Mouse (Mus musculus) intestine, embryonic 14.5 days (tissue): Measurements from ENCODE around the gene Chd9. TPM values are rescaled to one million over a fixed set of nuclear protein-coding genes. Genes with fewer than 3 reads are reported as not detected.

ENCODE experiments used
- ATAC-seq: fragments of 200-750 bp; cut with Nextera tagmentation; replicated peaks from 2 replicates; pipeline ENCODE4 v1.8.0; 2017; ENCODE audit warnings: low read depth, moderate number of reproducible peaks, moderate TSS enrichment, moderate library complexity; ENCODE audit not compliant: low FRiP score, low TSS enrichment
- DNase-seq: peaks from one replicate; pipeline ENCODE4 v3.0.0-alpha.2; 2018; ENCODE audit warnings: low spot score
- H3K27ac ChIP-seq: fragments of 300-500 bp; sonication (generic); 2 replicates; pipeline ENCODE4 v1.5.1; 2014; ENCODE audit warnings: low read depth, mild to moderate bottlenecking, control low read depth
- H3K27me3 ChIP-seq: fragments of 300-500 bp; sonication (generic); replicated peaks from 2 replicates; pipeline ENCODE4 v1.6.1; 2014; ENCODE audit warnings: low read length, control low read depth; ENCODE audit not compliant: control insufficient read depth, insufficient read depth
- H3K36me3 ChIP-seq: fragments of 300-500 bp; sonication (generic); 2 replicates; pipeline ENCODE4 v1.6.1; 2014; ENCODE audit warnings: low read length, control low read depth; ENCODE audit not compliant: control insufficient read depth, insufficient read depth
- H3K4me1 ChIP-seq: fragments of 300-500 bp; sonication (generic); replicated peaks from 2 replicates; pipeline ENCODE4 v1.6.1; 2014; ENCODE audit warnings: low read length, control low read depth, mixed read lengths; ENCODE audit not compliant: control insufficient read depth, insufficient read depth
- H3K4me2 ChIP-seq: fragments of 300-500 bp; sonication (generic); 2 replicates; pipeline ENCODE4 v1.6.1; 2014; ENCODE audit warnings: low read length
- H3K4me3 ChIP-seq: fragments of 300-500 bp; sonication (generic); 2 replicates; pipeline ENCODE4 v1.5.1; 2014; ENCODE audit warnings: low read depth, low read length, control low read depth, mixed read lengths
- H3K9ac ChIP-seq: fragments of 300-500 bp; sonication (generic); 2 replicates; pipeline ENCODE4 v1.6.1; 2014; ENCODE audit warnings: mild to moderate bottlenecking, low read length
- H3K9me3 ChIP-seq: fragments of 300-500 bp; sonication (generic); 2 replicates; pipeline ENCODE4 v1.6.1; 2016; ENCODE audit warnings: low read length, control low read depth; ENCODE audit not compliant: control insufficient read depth
- WGBS: fragments of 180-500 bp; shearing (Covaris S2); extraction: QIAGEN DNeasy Blood & Tissue Kit; methylation state at CpG from one replicate; pipeline ENCODE4 v1.1.7; 2014; 5-methylcytosine and 5-hydroxymethylcytosine counted together
- polyA plus RNA-seq: library from polyadenylated mRNA; unstranded; fragments of >200 nt; fragmentation: Nextera tagmentation; extraction: Ambion mirVana; gene quantifications from 2 replicates; pipeline ENCODE4 v1.2.1, GENCODE M21; 2014

Gene Chd9
- polyA plus RNA-seq, 1 experiment from 2014 or later, result 120 TPM

DNA sequence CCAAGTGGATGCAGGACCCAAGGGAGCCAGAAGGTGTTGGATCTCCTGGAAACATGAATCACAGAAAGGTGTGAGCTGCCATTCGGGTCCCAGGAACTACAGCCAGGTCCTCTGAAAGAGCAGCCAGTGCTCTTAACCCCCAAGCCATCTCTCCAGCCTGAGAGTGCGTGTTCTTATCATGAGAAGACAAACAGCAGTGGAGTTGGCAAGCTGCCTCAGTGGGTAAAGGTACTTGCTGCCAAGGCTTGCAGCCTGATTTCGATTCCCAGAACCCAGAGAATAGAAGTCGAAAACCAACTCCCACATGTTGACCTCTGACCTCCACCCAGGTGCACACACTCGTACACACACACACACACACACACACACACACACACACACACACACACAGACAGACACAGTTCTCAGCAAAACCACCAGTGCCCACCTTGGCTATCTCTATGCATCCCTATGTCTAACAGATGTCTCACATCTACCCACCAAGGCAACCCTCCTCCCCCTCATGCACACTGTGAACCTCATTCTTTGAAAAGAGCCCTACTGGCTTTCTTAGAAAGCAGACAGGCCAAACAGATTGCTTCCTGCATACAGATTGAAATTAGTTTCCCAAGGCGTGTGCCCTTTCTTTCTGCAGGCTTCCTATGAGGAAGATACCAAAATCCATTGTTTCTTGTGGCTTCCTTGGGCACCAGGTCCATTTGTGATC lies 43.4 kb downstream of the Chd9 start:
- Histone ChIP-seq H3K36me3 (no peaks in the 10 kb centered on the region), H3K9ac (no peak overlapping the region), H3K27ac (no peak overlapping the region), H3K4me3 (no peak overlapping the region), H3K27me3 (no peaks in the 10 kb centered on the region), H3K4me2 (no peak overlapping the region), H3K4me1 (peaks cover 39% of the 10 kb centered on the region), H3K9me3 (no peaks in the 10 kb centered on the region)
- ATAC-seq (no peak), DNase-seq (no peak)
- whole genome bisulfite sequencing, result 66% methylated on average over 6 of the region's 6 CpGs

DNA sequence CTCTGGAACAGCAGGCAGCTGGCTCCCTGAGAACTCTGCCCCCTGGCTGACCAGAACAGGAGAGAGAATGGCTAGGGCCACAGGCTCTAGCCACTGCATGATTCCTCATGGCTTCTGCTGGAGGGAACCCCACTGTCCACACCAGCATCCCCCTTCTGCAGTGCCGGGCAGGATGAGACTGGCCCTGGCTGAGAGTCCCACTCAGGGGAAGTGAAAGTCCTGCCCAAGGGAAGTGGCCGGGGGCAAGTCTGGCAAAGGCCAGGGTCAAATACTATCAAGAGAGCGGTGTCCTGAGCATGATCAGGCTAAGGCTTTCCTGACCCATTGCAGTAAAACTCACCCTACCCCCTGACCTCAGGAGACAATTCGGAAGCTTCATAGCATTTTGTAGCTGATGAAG lies 44.9 kb downstream of the Chd9 start:
- peaks cover 48% of the 10 kb centered on the region for H3K4me1 ChIP-seq
- DNase-seq, result no peak
- no peak overlapping the region for H3K27ac ChIP-seq
- no peak for ATAC-seq
- WGBS, result 85% methylated on average over 4 of the region's 4 CpGs
- H3K4me2 ChIP-seq, result no peak overlapping the region
- H3K27me3 ChIP-seq, result no peaks in the 10 kb centered on the region
- no peak overlapping the region for H3K9ac ChIP-seq
- H3K9me3 ChIP-seq, result no peaks in the 10 kb centered on the region
- no peak overlapping the region for H3K4me3 ChIP-seq
- H3K36me3 ChIP-seq, result no peaks in the 10 kb centered on the region

- Histone ChIP-seq H3K4me1 (peaks cover 23% of the 10 kb centered on the region), H3K4me2 (peak overlapping the region; percentile 90), H3K9me3 (no peaks in the 10 kb centered on the region), H3K27ac (peak overlapping the region; percentile 78), H3K4me3 (peak overlapping the region; percentile 44; the same call in 1 of the 2 replicates), H3K27me3 (no peaks in the 10 kb centered on the region), H3K9ac (no peak overlapping the region; the same call in 1 of the 2 replicates), H3K36me3 (no peaks in the 10 kb centered on the region)
- DNase-seq (peak; percentile 74), ATAC-seq (peak; percentile 62)
- 6% methylated on average over 12 of the region's 12 CpGs for WGBS
These were observed 48.1 kb downstream of the Chd9 start for GRCm38 (mm10) chr8:90876213-90876721.

DNA sequence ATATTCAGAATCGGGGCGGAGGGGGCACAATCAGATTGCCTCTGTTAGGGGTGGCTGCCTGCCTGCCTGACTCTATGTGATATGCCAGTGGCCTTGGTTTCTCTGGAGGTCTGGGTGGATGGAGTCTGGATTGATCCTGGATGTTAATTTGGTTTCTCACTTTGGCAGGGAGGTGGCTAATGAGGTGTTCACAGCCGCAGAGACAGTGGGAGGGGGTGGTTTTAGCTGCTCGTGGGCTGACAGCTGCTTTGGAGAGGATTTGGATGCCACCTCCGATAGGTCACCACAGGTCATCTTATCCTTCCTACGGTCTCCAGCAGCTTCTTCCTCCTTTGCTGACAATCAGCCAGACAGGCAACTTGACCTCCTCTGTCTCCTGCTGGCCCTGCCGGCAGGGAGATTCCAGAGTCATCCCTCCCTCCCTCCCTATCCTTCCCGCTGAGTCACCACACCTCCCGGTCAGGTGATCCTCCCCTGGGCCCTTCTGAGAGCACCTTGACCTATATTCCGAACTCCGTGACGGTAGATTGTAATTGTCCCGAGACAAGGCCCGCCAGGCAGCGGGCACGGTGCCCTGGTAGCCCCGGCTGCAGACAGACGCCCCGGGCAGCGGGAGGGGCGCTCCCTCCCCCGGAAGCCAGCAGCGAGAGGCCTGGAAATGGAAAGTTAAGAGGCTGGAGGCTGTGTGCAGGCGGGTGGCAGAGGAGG lies 48.7 kb downstream of the Chd9 start:
- no peaks in the 10 kb centered on the region for H3K36me3 ChIP-seq
- peak overlapping the region; percentile 44 for H3K4me3 ChIP-seq
- peak overlapping the region; percentile 57 for H3K9ac ChIP-seq
- H3K27me3 ChIP-seq, result no peaks in the 10 kb centered on the region
- DNase-seq, result peak; percentile 82
- H3K4me2 ChIP-seq, result peak overlapping the region; percentile 90
- 2% methylated on average over 24 of the region's 24 CpGs for WGBS
- peak; percentile 73 for ATAC-seq
- H3K27ac ChIP-seq, result peak overlapping the region; percentile 78
- peaks cover 19% of the 10 kb centered on the region for H3K4me1 ChIP-seq
- H3K9me3 ChIP-seq, result no peaks in the 10 kb centered on the region

DNA sequence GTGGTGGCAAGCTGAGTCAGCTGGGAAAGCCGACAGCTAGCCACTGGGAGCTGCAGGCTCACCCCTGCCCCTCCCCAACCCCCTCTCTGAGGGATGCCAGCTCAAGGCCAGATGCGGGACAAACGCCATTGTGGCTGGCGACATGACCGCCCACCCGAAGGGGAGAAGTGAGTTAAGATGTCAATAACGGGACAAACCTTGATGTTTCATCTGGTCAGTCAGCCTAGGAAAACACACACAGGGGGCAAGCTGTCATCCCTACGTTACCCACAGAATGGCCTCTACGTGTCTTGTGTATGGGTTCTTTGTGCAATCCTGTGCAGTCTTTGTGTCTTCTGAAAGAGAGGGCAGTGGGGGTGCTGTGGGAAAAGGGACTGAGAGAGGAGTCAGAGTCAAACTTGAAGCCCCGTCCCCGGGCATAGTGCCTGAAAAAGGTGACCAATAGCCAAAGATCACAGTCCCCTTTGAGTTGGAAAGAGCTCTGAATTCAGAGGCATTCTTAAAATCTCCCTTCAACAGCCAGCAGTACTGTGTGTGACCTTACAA lies 49.4 kb downstream of the Chd9 start:
- no peaks in the 10 kb centered on the region for H3K36me3 ChIP-seq
- 6% methylated on average over 11 of the region's 11 CpGs for WGBS
- H3K27me3 ChIP-seq, result no peaks in the 10 kb centered on the region
- ATAC-seq (no peak), DNase-seq (peak; percentile 70)
- peaks cover 19% of the 10 kb centered on the region for H3K4me1 ChIP-seq
- H3K27ac ChIP-seq, result peak overlapping the region; percentile 78
- peak overlapping the region; percentile 90 for H3K4me2 ChIP-seq
- peak overlapping the region; percentile 57 for H3K9ac ChIP-seq
- peak overlapping the region; percentile 44 for H3K4me3 ChIP-seq
- no peaks in the 10 kb centered on the region for H3K9me3 ChIP-seq

DNA sequence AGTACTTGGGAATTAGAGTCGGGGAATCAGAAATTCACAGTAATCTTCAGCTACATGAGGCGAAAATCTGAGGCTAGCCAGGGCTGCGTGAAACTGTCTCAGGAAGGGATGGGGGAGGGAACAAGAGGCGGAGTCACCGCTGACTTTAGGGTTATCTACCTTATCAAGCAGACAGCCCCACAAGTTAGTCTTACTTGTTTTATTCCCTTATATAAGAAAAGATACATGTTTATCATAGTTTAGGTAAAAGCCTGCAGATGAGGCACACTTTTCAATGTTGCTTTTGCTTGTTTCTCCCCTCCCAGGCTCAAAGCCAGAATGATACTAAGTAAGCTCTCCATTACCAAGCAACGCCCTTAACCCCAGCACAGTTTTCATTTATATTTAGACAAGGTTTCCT lies 50.4 kb downstream of the Chd9 start:
- no peak overlapping the region for H3K4me3 ChIP-seq
- ATAC-seq (no peak), DNase-seq (no peak)
- H3K27ac ChIP-seq, result no peak overlapping the region
- H3K27me3 ChIP-seq, result no peaks in the 10 kb centered on the region
- H3K36me3 ChIP-seq, result no peaks in the 10 kb centered on the region
- H3K4me1 ChIP-seq, result peaks cover 19% of the 10 kb centered on the region
- H3K9me3 ChIP-seq, result no peaks in the 10 kb centered on the region
- H3K4me2 ChIP-seq, result no peak overlapping the region
- WGBS, result 66% methylated on average over 6 of the region's 6 CpGs
- H3K9ac ChIP-seq, result no peak overlapping the region

- no peak overlapping the region for H3K4me2 ChIP-seq
- H3K27ac ChIP-seq, result no peak overlapping the region
- no peak overlapping the region for H3K9ac ChIP-seq
- no peak for ATAC-seq
- no peaks in the 10 kb centered on the region for H3K36me3 ChIP-seq
- peaks cover 19% of the 10 kb centered on the region for H3K4me1 ChIP-seq
- H3K4me3 ChIP-seq, result no peak overlapping the region
- DNase-seq, result no peak
- no peaks in the 10 kb centered on the region for H3K27me3 ChIP-seq
- WGBS, result 70% methylated on average over 4 of the region's 4 CpGs
- H3K9me3 ChIP-seq, result no peaks in the 10 kb centered on the region
These were observed 51.9 kb downstream of the Chd9 start for GRCm38 (mm10) chr8:90880041-90880440.

DNA sequence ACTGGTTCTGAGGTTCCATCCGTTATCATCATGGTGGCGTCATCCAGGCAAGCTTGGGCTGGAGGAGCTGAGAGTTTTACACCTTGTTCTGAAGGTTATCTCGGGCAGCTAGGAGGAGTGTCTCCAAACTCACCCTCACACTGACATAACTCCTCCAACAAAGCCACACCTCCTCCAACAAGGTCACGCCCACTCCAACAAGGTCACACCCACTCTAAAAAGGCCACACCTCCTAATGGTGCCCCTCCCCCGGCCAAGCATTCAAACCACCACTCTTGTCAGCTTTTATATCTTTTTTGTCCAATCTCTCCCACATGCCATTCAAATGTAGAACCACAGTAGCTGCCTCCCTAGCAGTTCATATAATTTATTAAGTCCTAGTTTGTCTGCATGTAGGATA lies 53.0 kb downstream of the Chd9 start:
- ATAC-seq (no peak), DNase-seq (no peak)
- WGBS, result 85% methylated on average over 5 of the region's 5 CpGs

More for the DNA sequence above, 53.0 kb downstream of the Chd9 start:
- Histone ChIP-seq H3K36me3 (no peaks in the 10 kb centered on the region), H3K9ac (no peak overlapping the region), H3K4me2 (no peak overlapping the region), H3K4me3 (no peak overlapping the region), H3K9me3 (no peaks in the 10 kb centered on the region), H3K4me1 (peaks cover 14% of the 10 kb centered on the region), H3K27ac (no peak overlapping the region), H3K27me3 (no peaks in the 10 kb centered on the region)
